Mouse (Mus musculus): ENCODE data around the gene Lyrm9.

Gene Lyrm9

GRCm38 (mm10) chr11:78826442-78827013, at the start of gene Lyrm9:
Gene Lyrm9, plus strand, starts transcription at chr11:78826584.
- DNase-seq (ENCODE audit: low spot score): peak; percentile 94

DNA sequence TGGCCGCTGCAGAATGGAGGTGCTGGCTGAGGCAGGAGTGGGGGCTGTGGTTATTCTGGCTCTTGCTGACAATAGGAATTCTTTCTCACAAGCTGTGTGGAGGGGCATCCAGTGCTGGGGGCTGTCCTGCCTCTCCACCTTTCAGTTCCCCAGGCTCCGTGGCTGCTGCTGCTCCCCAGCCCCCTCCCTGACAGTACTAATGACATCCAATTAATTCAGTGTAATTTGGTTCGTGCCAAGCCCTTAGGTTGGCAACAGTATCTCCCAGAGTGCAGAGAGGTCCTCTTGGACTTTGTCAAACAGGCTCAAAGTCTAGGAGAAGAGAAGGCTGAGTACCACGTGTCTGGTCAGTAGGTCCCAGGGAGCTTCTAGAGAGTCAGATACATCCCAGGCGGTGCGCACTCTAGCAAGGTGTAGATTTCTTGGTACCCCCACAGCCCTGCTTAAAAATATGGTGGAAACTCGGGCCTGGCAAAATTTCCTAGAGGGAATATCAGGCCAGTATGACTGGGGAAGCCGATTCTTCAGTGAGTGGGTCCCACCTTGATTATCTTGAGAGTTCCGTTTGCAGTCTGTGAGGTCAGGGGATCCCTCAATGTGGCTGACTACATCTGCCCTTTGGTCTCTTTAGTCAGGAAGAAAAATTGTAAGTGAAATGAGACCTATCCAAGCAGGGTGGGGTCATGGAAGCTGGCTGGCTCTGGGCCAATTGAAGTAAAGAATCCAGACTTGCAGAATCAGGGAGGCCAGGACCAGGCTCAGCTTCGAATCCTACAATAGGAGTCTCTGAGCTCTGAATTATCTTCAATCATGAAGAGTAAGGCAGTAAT, 48.3 kb upstream of the Lyrm9 start:
- no peak for DNase-seq (ENCODE audit: low spot score)

- DNase-seq (ENCODE audit: low spot score): no peak
These were observed 46.4 kb upstream of the Lyrm9 start for GRCm38 (mm10) chr11:78780002-78780401.

- no peak for DNase-seq (ENCODE audit: low spot score)
These were observed 45.8 kb upstream of the Lyrm9 start for GRCm38 (mm10) chr11:78780571-78780970.

DNA sequence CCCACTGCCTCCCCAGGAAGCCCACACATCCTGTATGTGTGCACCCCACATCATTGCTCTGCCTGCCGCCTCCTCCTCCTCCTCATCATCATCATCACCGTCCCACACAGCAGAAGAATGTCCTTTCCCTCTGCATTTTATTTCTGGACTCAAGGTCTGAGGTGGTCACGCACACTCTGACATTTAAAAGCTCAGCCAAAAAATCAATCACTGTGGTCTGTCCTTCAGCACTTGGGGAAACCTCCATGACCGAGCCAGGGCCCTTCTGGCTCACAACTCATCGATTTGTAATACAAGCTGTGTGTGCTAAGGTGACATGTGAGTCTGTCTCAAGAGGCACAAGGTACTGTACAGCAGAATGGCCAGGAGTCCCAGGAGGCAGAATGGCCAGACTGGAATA, 44.1 kb upstream of the Lyrm9 start:
- no peak for DNase-seq (ENCODE audit: low spot score)

DNA sequence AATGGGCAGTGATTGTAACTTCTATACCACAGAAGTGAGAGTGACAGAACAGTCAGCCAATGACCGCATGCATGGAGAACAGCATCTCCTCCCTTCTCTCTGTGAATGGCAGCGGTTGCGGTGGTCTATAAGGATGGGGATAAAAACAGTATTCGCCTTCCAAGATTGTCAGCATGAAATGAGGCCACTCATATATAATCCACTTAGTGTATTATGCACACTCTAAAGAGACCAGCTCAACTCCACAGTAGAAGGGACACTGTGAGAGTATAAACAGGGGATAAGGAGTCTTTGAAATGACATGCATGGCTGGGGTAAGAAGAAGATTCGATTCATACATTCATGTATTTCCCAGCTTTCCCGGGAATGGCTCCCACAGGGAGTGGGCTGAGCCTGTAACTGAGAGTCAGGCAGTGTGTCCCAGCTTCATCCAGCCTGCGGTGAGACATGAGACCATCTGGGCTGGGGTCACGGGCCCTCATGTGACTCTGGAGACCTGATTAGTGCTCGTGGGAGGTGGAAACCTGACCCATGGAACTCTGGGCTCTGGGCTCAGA, 43.5 kb upstream of the Lyrm9 start:
- DNase-seq (ENCODE audit: low spot score): no peak

- no peak for DNase-seq (ENCODE audit: low spot score)
These were observed 40.4 kb upstream of the Lyrm9 start for GRCm38 (mm10) chr11:78786013-78786431.

GRCm38 (mm10) chr11:78789370-78790060, 36.9 kb upstream of the Lyrm9 start:
- DNase-seq (ENCODE audit: low spot score): no peak

DNA sequence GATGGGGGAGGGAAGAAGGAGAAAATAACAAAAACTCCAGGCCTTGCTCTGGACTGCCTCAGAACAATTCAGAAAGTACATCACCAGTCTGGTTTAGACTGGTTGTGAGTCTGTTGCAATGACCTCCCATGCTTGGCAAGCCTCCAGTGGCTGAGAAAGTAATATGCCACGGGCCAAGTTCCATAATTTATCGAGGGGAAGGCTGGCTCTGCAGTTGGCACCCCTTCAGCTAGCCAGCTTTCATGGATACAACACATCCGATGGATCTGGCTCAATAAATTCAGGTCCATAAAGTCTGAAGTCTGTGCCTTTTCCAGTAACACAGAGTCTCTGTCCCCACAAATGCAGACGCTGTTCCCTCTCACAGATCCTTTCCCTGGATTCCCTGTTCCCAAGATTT, 34.8 kb upstream of the Lyrm9 start:
- DNase-seq (ENCODE audit: low spot score): peak; percentile 53

DNA sequence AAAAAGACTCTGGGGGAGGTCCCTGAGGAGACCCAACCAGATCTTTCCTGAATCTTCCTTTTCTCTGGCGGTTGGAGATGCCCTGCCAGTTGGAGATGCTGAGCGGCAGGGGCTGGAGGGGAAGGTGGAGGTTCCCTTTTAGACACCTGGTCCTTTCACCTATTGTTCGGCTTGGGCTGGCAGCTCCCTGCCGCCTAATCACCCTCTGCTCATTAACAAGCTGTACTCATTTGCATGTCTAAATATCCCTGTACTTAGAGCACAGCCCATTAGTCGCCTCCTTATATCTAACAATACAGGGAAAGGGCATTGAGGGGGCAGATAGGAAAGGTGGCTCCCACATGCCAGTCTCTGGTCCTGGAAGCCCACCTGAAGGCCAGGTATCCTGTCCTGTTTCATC, 34.3 kb upstream of the Lyrm9 start:
- DNase-seq (ENCODE audit: low spot score): no peak

- peak; percentile 38 for DNase-seq (ENCODE audit: low spot score)
These were observed 33.9 kb upstream of the Lyrm9 start for GRCm38 (mm10) chr11:78792465-78792864.

- peak; percentile 30 for DNase-seq (ENCODE audit: low spot score)
These were observed 33.3 kb upstream of the Lyrm9 start for GRCm38 (mm10) chr11:78793116-78793515.

DNA sequence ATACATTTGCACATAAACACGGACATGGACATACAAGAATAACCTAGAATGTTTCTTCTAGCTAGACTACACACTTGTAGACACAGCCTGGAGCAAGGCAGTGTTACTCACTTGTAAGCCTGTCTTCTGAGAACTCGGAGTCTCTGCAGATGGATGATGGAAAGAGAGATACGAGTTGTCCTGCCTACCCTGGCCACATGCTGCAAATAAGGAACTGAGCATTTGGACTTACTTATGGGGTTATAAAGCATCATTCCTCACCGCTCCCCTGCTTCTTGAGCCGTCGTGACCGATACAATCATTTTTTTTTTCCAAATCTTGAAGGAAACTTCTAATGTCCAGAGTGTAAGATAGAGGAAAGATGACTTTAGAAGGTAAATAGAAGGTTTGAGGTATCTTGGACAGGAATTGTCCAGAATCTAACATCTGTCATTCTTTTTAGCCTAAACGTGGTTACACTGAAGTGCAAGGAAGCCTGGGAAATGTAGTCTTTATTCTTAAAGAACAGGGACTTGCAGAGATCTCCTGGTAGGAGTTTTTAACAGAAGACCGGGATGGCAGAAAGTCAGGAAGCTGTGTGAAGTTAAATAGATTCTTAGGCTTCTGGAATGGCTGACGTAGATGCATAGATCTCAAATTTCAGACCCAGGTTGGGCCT, 30.2 kb upstream of the Lyrm9 start:
- no peak for DNase-seq (ENCODE audit: low spot score)

DNA sequence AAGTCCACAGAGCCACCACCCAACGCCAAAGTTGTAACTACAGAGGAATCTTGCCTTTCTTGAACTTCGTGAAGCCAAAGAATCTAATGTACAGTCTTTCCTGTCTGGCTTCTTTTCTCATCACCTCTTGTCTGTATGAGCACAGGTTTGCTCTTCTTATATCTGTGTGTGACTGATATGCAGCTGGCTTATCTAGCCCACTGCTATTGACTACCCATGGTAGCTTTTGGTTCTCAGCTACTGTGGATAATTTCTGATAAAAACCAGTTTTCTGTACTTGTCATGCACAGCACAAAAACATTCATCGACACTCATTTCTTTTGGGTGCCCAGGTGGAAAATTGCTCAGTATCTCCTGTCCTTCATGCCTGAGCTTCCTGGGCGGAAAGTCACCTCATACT, 25.3 kb upstream of the Lyrm9 start:
- no peak for DNase-seq (ENCODE audit: low spot score)

- peak; percentile 52 for DNase-seq (ENCODE audit: low spot score)
These were observed 22.6 kb upstream of the Lyrm9 start for GRCm38 (mm10) chr11:78803587-78804316.

- DNase-seq (ENCODE audit: low spot score): no peak
These were observed 21.8 kb upstream of the Lyrm9 start for GRCm38 (mm10) chr11:78804551-78804950.

DNA sequence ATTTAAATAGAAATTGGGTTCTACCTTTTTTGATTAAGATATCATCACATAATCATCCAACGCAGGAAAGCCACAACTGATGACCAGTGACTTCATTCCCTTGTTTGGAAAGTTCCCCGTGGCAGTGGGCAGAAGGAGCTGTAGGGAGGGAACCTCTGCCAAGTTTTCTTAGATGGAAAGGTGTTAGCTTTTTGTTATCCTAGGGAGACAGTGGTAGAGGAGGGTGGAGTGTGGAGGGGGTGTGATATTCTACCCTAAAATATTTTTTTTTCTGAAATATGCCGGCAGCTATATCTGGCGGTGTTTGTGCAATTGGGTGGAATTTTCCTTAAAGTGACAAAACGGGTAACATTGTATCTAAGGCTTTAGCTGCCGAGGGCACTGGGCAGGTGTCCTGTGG, 21.2 kb upstream of the Lyrm9 start:
- DNase-seq (ENCODE audit: low spot score): no peak

GRCm38 (mm10) chr11:78805691-78806137, 20.7 kb upstream of the Lyrm9 start:
- DNase-seq (ENCODE audit: low spot score): no peak

GRCm38 (mm10) chr11:78807341-78808108, 18.9 kb upstream of the Lyrm9 start:
- no peak for DNase-seq (ENCODE audit: low spot score)

DNA sequence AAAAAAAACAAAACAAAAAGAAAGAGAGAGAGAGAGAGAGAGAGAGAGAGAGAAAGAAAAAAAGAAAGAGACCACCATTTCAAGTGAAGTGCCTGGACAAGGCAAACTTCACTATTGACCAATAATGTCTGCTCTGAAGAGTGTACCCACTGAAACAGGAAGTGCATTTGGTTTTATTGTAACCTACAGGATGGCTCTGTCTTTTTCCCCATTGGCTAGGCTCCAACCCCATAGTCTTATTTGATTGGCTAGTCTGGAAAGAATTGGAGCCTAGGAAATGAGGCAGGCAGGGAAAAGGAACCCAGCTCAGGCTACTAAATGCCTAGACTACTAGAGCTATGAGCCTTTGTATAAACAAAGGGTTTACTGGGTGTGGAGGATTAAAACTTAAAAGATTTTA, 17.0 kb upstream of the Lyrm9 start:
- no peak for DNase-seq (ENCODE audit: low spot score)

GRCm38 (mm10) chr11:78814461-78814941, 11.9 kb upstream of the Lyrm9 start:
- DNase-seq (ENCODE audit: low spot score): no peak
